Mouse (Mus musculus): Measurements from ENCODE around the gene AU021092.

- TF ChIP-seq POU5F1 (IDR thresholded peaks at IDR 0.05; ENCODE audit: borderline replicate concordance, low read length) (no peak), CTCF (conservative IDR thresholded peaks at IDR 0.05; ENCODE audit: low read length) (no peak), NANOG (IDR thresholded peaks at IDR 0.05; ENCODE audit: borderline replicate concordance, low read length) (no peak)
Measured at GRCm38 (mm10) chr16:5214126-5214525, 8.0 kb downstream of the AU021092 start.
